Mouse (Mus musculus): ENCODE measurements around the gene Frmd6.

Gene Frmd6

DNA sequence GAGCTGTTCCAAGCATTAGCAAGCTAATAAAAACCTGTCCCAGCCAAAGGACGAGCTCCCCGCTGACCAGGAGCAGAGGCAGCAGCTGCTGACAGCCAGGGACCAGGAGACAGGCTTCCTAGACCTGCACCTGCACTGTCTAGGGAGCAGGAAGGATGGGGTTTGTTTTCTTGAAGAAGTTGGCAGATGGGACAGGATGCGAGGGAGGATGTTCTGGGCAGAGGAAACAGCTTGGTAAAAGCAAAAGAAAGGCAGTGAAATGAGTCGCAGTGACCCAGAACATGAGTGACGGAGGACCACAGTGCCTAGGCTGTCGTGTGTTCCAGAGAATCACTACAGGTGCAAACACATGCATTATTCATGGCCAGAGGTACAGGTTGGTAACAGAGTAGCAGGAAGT, 27.7 kb downstream of the Frmd6 start:
- no peak for DNase-seq (ENCODE audit: low spot score)

DNA sequence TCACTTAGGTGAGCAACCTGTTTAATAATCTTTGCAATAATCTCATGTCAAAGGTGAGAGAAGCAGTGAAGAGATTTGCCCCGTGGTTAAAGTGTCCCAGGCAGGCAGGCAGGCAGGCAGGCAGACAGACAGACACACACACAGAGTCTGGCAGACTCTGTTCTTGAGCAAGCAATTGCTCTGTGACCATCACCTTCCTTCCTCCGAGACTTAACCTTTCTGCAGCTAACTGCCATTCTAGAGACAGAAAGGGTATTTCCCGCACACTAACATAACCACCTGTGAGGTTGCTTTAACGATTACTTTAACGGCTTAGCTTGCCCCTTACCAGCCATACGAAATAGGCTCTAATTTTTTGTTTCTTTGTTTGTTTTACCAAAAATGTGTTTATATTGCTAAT, 30.4 kb downstream of the Frmd6 start:
- no peak for DNase-seq (ENCODE audit: low spot score)

DNA sequence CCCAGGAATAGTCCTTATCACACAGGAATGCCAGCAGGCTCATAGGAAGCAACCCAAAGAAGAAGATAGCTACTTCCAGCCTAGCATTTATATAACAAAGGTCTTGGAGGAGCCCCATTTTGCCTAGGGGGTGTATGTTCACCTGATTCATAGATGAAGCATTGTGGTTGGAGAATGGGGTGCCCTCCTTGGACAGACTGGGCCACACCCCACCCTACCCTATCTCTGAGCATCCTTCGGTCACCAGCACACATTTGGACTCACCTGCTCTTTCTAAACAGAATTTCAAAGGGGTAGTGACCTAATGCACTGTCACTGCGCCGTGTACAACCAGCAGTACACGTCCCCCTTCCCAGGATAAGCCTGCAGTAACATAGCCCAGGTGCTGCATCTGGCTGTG, 31.5 kb downstream of the Frmd6 start:
- no peak for DNase-seq (ENCODE audit: low spot score)

DNA sequence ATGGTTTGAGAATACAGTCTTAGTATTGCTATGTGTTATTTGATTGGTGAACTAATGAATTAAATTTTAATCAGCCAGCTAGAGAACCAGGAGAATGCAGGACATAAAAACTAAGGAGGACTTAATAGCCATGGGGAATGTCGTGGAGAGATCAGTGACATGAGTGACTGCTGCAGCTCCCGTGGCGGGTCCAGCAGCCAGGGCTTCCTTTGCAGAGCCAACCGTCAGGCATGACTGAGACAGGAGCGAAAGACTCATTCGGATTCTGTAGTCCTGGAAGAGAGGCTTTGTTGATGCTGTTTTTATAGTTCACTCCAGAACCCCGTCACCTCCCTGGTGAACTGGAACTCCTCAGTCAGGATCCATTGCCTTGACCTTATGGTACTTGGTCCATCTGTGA, 38.0 kb downstream of the Frmd6 start:
- no peak for DNase-seq (ENCODE audit: low spot score)

DNA sequence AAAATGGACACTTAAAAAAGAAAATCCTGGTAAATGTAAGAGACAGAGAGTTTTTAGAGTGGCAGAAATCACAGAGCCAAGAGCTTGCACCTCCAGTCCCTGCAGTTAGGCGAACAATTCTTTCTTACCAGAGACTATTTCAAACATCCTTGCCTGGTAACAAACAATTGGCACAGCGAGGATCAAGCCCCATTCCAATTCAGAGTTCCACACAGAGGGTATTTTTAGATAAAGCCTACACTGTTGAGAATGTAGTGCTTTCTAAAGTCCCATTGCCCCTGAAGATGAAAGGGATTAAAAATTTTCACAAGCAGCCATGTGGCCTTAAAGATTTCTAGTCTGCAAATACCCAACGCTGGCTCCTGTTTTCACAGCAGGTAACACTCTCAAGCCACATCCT, 42.5 kb downstream of the Frmd6 start:
- DNase-seq (ENCODE audit: low spot score): no peak

DNA sequence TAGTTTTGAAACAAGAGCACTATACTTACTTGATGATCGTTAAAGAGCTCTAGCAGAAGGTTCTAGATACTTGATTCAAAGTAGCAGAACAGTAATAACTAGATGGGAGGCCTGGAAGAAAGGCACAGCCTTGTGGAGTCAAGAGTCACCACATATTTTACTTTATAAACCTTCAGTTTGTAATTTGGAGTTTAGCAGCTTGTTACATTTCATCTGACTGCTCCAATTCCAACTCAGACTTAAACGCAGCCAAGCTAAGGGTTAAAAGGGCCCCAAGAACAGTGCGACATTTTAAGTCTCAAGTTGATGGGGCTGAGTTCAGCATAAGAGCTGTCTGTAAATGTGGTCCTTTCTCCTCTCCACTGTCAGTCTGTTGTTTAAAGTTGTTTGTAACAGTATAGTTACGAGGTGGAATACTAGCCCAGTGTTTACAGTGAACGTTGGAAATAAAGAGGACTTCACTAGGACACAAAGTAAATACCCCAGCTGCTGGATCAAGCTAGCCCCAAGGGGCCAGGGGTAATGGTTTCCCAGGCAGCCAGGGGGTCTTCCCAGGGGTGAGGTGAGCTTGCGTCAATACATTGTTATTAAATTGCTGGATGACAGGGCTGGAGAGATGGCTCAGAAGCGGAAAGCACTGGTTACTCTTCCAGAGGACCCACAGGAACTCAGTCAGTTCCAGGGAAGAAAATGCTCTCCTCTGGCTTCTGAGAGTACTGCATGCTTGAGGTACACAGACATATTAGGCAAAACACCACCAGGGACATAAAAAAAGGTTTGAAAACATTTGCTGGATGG, 43.1 kb downstream of the Frmd6 start:
- DNase-seq (ENCODE audit: low spot score): no peak

DNA sequence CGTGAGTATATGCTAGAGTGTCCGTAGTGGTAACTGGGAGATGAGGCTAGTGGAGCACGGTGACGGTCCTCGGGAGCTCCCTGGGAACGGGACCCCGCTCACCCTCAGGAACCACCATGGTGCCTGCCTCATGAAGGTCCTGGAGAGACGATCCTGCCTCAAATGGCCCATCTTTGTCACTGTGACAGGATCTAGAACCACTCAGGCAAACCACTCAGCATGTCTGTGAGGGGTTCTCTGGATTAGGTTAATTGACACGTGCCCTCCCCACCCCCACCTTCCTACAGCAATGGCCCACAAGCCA, 43.6 kb downstream of the Frmd6 start:
- no peak for DNase-seq (ENCODE audit: low spot score)

DNA sequence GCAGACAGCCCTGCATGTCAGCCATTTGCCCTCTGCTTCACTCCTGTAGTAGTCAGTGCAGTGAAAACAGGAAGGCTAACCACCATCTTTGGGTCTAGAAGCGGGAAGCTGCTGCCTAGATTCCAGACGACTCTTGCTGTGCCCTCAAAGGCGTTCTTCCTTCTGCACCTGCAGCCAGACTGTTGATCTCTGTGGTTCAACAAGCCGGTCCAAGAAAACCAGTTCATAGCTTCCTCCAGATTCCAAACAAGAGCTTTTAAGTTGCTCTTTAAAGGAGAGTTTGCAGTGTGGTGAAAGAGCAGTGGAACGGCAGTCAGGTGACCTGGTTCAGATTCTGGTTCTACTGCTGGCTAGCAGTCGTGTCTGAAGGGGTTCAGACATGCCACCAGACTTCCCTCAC, 48.2 kb downstream of the Frmd6 start:
- no peak for DNase-seq (ENCODE audit: low spot score)

DNA sequence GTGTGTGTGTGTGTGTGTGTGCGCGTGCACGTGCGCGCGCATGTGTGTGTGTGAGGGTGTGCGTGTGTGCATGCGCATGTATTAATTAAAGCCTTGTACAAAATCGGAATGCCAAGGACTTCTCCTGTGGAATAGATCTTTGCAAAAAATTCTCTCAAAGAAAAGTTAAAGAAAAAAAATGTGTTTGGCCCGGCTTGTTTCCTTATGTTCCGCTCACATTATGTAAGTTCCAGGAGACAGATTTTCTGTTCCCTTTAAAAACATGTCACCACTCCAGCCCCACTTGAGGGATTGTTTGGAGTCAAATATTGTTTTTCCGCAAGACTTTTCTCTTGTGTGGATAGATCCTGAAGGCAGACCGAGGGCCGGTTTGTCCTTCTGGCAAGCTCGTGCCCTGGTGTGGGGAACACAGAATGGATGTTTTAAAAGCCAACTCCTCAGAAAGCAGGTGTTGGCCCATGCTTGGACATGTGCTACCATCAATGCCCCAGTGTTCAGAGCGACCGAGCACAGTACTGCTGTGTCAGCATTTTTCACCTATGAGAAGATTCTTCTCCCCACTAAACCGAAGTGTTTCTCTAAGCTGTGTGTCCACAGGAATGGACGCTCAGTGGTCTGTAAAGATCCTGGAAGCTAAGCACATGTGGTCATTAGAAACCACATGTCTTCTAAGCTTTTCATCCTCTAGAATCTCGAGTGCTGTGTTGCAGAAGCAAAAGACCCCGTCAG, 51.1 kb downstream of the Frmd6 start:
- no peak for DNase-seq (ENCODE audit: low spot score)

DNA sequence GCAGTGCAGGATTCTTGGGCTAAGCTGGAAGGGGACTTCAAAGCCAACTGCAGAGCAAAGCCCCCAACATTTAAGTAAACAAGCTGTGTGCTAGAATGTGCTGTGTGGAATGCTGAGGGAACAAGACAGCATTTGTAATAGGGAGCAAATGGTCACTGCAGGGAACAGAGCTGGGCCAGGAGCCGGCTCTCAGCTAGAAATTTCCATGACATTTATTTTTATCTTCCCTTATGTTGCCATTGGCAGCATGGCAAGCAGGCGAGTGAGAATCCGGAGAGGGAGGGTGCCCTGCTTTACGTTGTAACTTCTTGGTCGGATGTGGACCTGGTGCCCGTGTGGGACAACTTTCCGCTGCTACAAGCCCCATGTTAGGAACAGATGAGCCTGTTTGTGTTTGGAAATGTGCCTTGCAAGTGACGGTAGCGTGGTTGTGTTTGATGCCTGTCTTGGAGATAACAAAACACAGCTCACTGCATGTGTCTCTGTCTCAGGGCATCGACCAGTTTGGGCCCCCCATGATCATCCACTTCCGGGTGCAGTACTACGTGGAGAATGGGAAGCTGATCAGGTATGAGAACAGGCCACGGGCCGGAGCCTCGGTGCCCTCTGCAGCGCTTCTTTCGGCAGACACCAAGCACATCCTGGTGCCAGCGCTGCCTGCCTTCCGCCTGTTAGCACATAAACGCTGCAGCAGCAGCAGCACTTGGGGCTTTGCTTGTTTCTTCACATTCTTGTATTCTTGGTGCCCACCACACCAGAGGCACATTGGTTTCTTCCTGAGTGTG, 52.8 kb downstream of the Frmd6 start:
- DNase-seq (ENCODE audit: low spot score): no peak

DNA sequence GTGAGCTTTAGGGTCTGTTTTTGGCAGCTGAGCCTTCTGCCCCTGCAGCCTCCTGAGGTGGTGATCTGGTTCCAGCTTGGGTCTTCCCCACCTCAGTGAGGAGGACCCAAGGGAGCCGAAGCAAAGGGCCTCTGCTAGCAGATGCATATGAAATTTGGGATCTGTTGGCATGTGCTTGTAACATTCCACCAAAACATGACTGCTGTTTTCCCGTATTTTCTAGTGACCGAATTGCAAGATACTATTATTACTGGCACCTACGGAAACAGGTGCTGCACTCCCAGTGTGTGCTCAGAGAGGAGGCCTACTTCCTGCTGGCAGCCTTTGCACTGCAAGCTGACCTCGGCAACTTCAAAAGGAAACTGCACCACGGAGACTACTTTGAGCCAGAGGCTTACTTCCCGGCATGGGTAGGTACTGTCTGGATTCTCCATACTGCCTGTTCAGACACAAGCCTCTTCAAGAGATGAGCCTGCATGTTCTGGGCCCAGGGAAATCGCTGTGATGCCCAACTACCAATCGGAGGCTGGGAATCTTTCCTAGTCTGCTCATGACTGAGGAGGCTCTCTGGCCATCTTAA, 55.2 kb downstream of the Frmd6 start:
- no peak for DNase-seq (ENCODE audit: low spot score)

DNA sequence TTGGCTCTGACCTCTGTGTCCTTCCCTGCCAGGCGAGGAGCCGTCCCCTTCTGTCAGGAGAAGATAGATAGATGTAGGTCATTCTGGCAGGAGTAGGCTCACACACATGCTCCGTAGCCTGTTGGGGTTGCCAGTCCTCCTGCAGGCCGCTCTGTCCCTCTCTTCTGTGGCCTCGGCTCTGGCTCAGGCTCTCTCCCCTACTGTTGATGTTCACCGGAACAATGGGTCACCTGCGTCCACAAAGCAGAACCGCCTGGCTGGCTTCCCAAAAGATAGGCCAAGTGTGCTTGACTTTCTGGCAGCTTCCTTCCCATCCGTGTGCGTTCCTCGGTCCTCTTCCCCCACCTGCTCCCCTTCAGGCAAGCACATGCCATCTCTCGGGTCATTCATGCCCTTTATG, 56.0 kb downstream of the Frmd6 start:
- no peak for DNase-seq (ENCODE audit: low spot score)

DNA sequence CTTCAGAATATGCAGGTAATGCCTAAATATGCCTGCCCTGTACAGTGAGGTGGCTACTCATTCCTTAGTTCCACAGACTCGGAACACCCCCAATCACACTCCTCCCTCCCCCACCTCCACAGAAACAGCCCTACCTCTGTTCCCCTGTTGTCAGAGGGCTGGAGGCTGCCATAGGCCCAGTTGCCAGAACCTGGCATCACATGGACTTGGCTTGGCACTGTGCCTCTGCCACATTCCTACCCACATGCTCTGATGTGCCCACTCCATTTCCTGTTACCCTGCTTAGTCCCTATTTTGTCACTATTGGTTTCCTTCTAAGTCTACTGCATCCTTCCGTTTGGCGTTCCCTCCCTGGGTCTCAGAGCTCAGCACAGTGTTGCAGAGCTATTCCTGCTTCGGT, 56.5 kb downstream of the Frmd6 start:
- DNase-seq (ENCODE audit: low spot score): peak; percentile 37

DNA sequence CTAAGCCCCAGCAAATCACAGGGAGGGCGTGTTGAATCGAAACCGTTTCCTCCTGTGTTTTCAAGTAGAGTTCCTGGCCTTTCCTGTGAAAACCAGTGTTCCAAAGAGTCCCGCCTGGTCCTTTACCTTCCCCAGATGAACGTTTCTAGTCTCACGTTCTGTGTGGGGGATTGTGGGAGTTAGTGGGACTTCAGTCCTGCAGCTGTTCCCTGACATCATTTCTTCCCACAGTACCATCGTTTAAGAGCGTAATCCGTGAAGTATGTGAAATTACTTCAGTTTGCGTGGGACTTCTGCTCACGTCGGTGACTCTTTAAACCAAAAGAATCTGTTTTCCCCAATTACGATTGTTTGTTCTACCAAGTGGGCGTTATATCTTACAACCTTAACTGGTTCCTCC, 57.8 kb downstream of the Frmd6 start:
- no peak for DNase-seq (ENCODE audit: low spot score)

DNA sequence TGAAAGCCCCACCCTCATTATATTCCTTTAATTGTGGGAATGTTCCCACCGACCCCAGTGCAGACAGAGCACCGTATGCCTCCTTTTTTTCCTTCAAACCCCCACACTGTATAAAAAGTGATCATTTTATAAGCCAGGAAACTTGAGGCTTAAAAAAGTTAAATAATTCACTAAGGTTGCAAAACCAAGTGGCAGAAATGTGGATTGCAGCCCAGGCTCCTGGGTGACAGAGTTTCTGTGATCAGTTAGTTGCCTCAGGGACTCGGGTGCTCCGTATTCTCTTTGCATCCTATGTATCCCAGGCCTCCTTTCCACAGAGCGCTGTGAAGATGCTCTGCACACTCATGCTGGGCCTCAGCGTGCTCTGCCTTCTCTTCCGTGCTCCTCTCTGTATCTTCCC, 58.8 kb downstream of the Frmd6 start:
- DNase-seq (ENCODE audit: low spot score): no peak

DNA sequence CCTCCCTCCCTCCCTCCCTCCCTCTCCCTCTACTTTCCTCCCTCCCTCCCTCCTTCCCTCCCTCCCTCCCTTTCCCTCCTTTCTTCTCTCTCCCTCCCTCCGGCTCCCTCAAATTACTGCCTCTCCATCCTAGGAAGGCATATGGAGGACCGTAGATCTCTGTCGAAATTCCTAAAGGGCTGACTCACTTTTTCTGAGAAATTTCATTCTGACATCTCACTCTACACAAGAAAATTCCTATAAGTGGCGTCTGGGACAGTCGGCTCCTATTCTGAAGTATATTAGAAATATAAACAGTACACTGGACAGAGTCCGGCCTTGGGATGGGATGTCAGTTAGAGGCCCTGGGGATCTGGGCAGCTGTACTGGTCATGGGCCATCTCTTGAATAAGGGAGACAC, 59.7 kb downstream of the Frmd6 start:
- no peak for DNase-seq (ENCODE audit: low spot score)

DNA sequence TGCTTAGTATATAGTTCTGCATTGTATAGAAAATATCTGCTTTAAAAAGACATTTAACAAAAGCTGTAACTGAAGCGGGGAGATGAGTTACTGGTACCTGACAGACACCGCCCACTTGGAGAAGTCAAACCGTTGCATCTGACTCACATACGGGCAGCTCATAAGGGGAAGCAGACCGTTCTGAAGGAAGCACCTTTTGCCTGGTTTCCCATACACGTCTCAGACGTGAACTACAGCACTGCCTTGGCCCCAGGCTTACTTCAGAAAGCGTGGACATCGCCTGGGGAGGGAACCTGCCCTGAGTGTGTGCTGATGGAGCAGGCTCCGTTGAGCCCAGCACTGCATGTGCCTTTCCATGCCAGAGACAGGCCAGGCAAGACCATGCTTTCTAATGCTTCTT, 60.3 kb downstream of the Frmd6 start:
- no peak for DNase-seq (ENCODE audit: low spot score)

DNA sequence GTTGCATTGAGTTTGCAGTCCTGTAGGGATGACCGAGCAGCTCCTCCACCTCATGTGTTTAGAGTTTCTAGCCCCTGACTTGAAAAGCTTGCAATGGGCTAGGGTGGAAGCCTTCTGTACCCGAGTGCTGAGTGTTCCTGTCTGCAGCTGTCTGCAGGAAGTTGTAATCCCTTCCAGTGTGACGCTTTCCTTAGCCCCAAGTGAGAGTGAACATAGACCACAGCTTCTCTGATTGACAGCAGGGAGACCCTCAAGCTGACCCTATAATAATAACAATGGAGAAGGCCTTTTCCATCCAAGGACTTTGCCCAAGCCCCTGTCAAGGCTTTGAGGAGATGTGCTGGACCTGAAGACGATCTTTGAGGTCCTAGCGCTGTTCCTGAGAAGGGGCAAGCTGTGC, 65.1 kb downstream of the Frmd6 start:
- no peak for DNase-seq (ENCODE audit: low spot score)

DNA sequence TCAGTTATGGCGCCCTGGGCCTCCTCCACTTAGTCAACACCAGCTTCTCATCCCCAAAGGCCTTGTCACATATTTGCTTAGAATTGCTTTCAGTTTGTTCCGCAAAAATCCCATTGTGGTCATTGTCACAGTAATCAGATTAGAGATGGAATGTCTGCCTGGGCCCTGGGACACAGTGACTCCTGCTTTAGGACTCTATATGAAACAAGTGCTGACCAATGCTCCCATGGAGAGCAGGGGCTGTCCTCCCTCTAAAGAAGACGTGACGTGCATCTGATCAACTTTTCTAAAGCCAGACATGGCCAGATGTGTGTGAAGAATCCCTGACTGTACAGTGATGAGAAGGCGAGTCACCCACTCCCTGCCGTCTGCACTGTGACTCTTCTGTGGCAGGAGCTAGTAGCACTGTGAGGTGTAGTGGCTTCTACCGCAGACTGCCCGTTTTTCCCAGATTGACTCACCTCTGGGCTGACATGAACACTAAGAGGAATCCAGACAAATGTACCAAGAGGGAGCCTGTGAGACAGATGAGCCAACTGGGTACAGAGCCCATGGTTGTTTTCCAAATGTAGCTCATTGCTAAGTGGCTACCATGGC, 65.7 kb downstream of the Frmd6 start:
- DNase-seq (ENCODE audit: low spot score): no peak

DNA sequence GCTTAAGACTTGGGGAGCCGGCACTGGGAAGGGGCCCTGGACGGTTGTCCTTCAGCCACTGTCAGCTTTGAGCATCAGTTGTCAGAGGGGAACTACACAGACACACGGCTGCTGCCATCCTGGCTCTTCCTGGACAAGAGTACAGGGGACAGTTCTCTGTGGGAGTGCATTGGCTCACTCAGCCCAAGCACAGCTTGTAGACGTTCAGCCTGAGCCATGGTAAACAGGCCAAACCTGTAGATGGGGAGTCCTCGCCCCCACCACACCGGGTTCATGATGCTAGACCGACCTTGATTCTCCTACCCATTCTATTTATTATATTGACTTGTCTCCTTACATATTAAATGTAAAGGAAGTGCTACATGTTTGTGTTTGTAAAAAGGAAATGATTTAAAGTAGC, 70.0 kb downstream of the Frmd6 start:
- DNase-seq (ENCODE audit: low spot score): no peak

DNA sequence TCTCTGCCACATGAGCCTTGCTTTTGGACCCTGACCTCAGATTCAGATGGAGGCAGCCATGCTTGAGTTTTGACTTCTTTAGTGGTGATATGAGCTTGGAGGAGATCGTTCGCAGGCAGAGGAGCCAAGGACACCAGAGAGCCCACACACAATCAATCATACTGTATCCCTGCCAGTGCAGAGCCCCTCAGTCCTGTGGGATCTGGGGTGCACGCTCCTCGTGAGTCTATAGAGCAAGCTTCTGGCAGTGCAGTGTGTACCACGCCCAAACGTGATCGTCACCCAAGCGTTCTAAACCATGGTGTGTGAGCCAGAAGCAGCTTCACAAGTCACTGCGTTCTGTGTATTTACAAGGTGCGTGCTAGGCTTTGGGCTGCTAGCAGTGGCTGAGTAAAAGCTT, 70.8 kb downstream of the Frmd6 start:
- no peak for DNase-seq (ENCODE audit: low spot score)

DNA sequence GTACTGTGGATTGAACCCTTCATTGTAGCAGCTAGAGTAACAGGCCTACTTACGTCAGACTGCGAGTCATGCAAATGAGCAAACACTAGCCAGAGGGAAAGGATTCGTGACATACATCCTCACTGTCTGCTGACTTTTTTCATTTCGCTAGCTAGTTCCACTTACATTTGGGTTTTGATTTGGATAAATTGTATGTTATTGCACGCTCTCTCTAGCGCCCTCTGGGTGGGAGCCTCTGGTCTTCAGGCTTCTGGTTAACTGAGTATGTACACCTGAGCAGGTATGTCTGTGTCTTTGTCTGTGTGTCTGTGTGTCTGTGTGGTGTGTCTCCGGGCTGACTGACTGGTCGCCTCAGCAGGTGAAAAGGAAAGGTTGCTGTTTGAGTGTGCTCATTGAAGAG, 72.1 kb downstream of the Frmd6 start:
- no peak for DNase-seq (ENCODE audit: low spot score)

DNA sequence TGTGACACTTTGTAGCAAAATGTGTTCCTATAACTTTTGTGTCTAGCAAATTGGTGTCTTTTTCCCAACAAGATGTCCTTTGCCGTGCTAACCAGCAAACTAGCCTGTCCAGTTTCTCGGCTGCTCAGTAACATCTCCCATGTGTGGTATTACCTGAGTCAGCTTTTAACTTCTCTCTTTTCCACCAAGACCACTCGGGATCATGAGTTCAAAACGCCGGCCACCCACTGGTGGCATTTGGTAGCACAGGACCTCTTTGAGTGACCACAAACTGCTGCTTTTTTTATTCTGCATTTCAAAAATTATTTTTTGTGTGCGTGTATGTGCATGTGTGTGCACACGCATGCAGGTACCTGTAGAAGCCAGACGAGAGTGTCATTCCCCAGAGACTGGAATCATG, 73.1 kb downstream of the Frmd6 start:
- DNase-seq (ENCODE audit: low spot score): no peak

Measured in layer of hippocampus, adult 9-10 months (tissue).